In genomic region chr3:114032333-114032732, GRCm38 (mm10) we compare ENCODE assay signal across 7 mouse cellular contexts. TPM values are rescaled to one million over a fixed set of nuclear protein-coding genes. Genes with fewer than 3 reads are reported as not detected.
DNase-seq lines count a peak whose midpoint lies in the region; ATAC-seq and TF ChIP-seq lines count a peak whose summit lies in the region.

No protein-coding gene starts in this region.

- peak overlapping the region; percentile 83 for H3K4me2 ChIP-seq in lung, embryonic 15.5 days
- peak overlapping the region; percentile 94 for H3K4me2 ChIP-seq in hindbrain, postnatal 0 days (ENCODE audit: low read depth, low read length)
- H3K4me2 ChIP-seq in liver, embryonic 14.5 days (ENCODE audit: low read depth) = peak overlapping the region; percentile 47; the same call in 1 of the 2 replicates

- no peaks in the 10 kb centered on the region for H3K27me3 ChIP-seq in lung, embryonic 15.5 days
- no peaks in the 10 kb centered on the region for H3K27me3 ChIP-seq in embryonic facial prominence, embryonic 10.5 days (replicated peaks; ENCODE audit: low read depth, poor library complexity, severe bottlenecking)
- no peaks in the 10 kb centered on the region for H3K27me3 ChIP-seq in hindbrain, postnatal 0 days (ENCODE audit: insufficient read depth, low read length)
- H3K27me3 ChIP-seq in liver, embryonic 14.5 days (ENCODE audit: control insufficient read depth, insufficient read depth, low read length) = peaks cover 7% of the 10 kb centered on the region

- no peaks in the 10 kb centered on the region for H3K36me3 ChIP-seq in lung, embryonic 15.5 days
- H3K36me3 ChIP-seq in embryonic facial prominence, embryonic 10.5 days (replicated peaks) = no peaks in the 10 kb centered on the region
- H3K36me3 ChIP-seq in hindbrain, postnatal 0 days (ENCODE audit: insufficient read depth, low read length) = no peaks in the 10 kb centered on the region
- H3K36me3 ChIP-seq in liver, embryonic 14.5 days (replicated peaks; ENCODE audit: control insufficient read depth, insufficient read depth, low read depth) = no peaks in the 10 kb centered on the region

- WGBS in lung, embryonic 15.5 days = 1% methylated on average over 4 of the region's 4 CpGs
- WGBS in embryonic facial prominence, embryonic 10.5 days = 8% methylated on average over 4 of the region's 4 CpGs
- 4% methylated on average over 4 of the region's 4 CpGs for WGBS in hindbrain, postnatal 0 days
- 5% methylated on average over 4 of the region's 4 CpGs for WGBS in liver, embryonic 14.5 days (ENCODE audit: insufficient replicate concordance)

- peak; percentile 74 for TF ChIP-seq CTCF in hindbrain, postnatal 0 days (IDR thresholded peaks at IDR 0.05; ENCODE audit: low read depth)
- no peak; the same call in 1 of the 2 replicates for TF ChIP-seq CTCF in liver, embryonic 14.5 days (IDR thresholded peaks at IDR 0.05; ENCODE audit: low read depth)

- no peaks in the 10 kb centered on the region for H3K9me3 ChIP-seq in lung, embryonic 15.5 days
- H3K9me3 ChIP-seq in embryonic facial prominence, embryonic 10.5 days = no peaks in the 10 kb centered on the region
- H3K9me3 ChIP-seq in hindbrain, postnatal 0 days (ENCODE audit: low read length) = no peaks in the 10 kb centered on the region
- H3K9me3 ChIP-seq in liver, embryonic 14.5 days (ENCODE audit: control insufficient read depth, low read length) = no peaks in the 10 kb centered on the region

- H3K27ac ChIP-seq in lung, embryonic 15.5 days = no peak overlapping the region
- H3K27ac ChIP-seq in embryonic facial prominence, embryonic 10.5 days (replicated peaks) = peak overlapping the region; percentile 88; the same call in 1 of the 2 replicates
- no peak overlapping the region for H3K27ac ChIP-seq in hindbrain, postnatal 0 days
- no peak overlapping the region for H3K27ac ChIP-seq in liver, embryonic 14.5 days

- ATAC-seq in lung, embryonic 15.5 days (ENCODE audit: borderline replicate concordance, extremely low read depth, low FRiP score, low TSS enrichment) = no peak
- ATAC-seq in hindbrain, postnatal 0 days = no peak
- ATAC-seq in liver, embryonic 14.5 days (ENCODE audit: insufficient read depth) = no peak

- H3K4me1 ChIP-seq in lung, embryonic 15.5 days = 0 out of 2 replicates have a peak, but pooled peaks cover 15% of the 10 kb centered on the region
- peaks cover 24% of the 10 kb centered on the region for H3K4me1 ChIP-seq in embryonic facial prominence, embryonic 10.5 days
- H3K4me1 ChIP-seq in hindbrain, postnatal 0 days (ENCODE audit: insufficient read depth, low read length) = no peaks in the 10 kb centered on the region
- H3K4me1 ChIP-seq in liver, embryonic 14.5 days (replicated peaks; ENCODE audit: control insufficient read depth in 2 of 2, insufficient read depth in 2 of 2, low read length in 1 of 2) = no peaks in the 10 kb centered on the region

- no peak overlapping the region for H3K9ac ChIP-seq in lung, embryonic 15.5 days
- H3K9ac ChIP-seq in hindbrain, postnatal 0 days (replicated peaks; ENCODE audit: low read length) = peak overlapping the region; percentile 50
- H3K9ac ChIP-seq in liver, embryonic 14.5 days (replicated peaks) = no peak overlapping the region

- DNase-seq in lung, postnatal 36 days = no peak
- peak; percentile 21 for DNase-seq in embryonic facial prominence, embryonic 10.5 days (ENCODE audit: low spot score)
- peak; percentile 67 for DNase-seq in hindbrain, postnatal 0 days (ENCODE audit: low spot score)
- DNase-seq in liver, embryonic 14.5 days (ENCODE audit: low read depth in 3 of 3, low spot score in 3 of 3) = no peak
- peak; percentile 10 for DNase-seq in right cerebral cortex, postnatal 4 days
- DNase-seq in urinary bladder, postnatal 10 days (ENCODE audit: low spot score) = no peak

- TF ChIP-seq EP300 in liver, embryonic 14.5 days (IDR thresholded peaks at IDR 0.05; ENCODE audit: low read depth) = no peak

- peak overlapping the region; percentile 72 for H3K4me3 ChIP-seq in lung, embryonic 15.5 days
- peak overlapping the region; percentile 69 for H3K4me3 ChIP-seq in embryonic facial prominence, embryonic 10.5 days
- H3K4me3 ChIP-seq in hindbrain, postnatal 0 days (ENCODE audit: low read length) = peak overlapping the region; percentile 54
- H3K4me3 ChIP-seq in liver, embryonic 14.5 days (ENCODE audit: insufficient read depth in 1 of 2, low read depth in 2 of 2, low read length in 2 of 2) = peak overlapping the region in 1 of 2 experiments; percentile 39; a peak in 1 of 4 replicates

RNA-seq across cellular contexts. Expression of gene Col11a1, which starts 2.0 kb away (rescaled TPM):
- 9.4 and 10.4 TPM in 2 replicates for polyA plus RNA-seq in lung, embryonic 15.5 days (2015; fragmentation: Nextera tagmentation; extraction: Ambion mirVana)
- polyA plus RNA-seq in embryonic facial prominence, embryonic 10.5 days (2016; fragmentation: Nextera tagmentation; extraction: Ambion mirVana) = 20.2 and 21.2 TPM in 2 replicates
- total RNA-seq in hindbrain, postnatal 0 days (2014; rRNA removed) = 17.8 and 22.0 TPM in 2 replicates
- 8.9 and 11.2 TPM in 2 replicates for polyA plus RNA-seq in hindbrain, postnatal 0 days (2015; fragmentation: Nextera tagmentation; extraction: Ambion mirVana)
- polyA plus RNA-seq in liver, embryonic 14.5 days (2012; rRNA removed) = 0.90 and 1.6 TPM in 2 replicates
- 1.1 TPM in 2 replicates for polyA plus RNA-seq in liver, embryonic 14.5 days (2014; fragmentation: Nextera tagmentation; extraction: Ambion mirVana)

Comparison
In these comparisons a context has a peak if more than half of its experiments do, and no peak if none do; other contexts are left out.
1. DNase-seq: peak in embryonic facial prominence, embryonic 10.5 days (single experiment), hindbrain, postnatal 0 days (single experiment) and right cerebral cortex, postnatal 4 days (single experiment); none in lung, postnatal 36 days (single experiment), liver, embryonic 14.5 days (0 of 3) and urinary bladder, postnatal 10 days (single experiment).
2. Peak in every context shown above with its lines, with median percentiles within 50 percentile points of each other: H3K4me2 ChIP-seq.